Mouse (Mus musculus): ENCODE data around the gene Sh2d3c. TPM values are rescaled to one million over a fixed set of nuclear protein-coding genes. Genes with fewer than 3 reads are reported as not detected.

Gene Sh2d3c
- polyA plus RNA-seq, 1 experiment from 2014 or later, result 41.1 TPM

GRCm38 (mm10) chr2:32761859-32762258, 41.0 kb downstream of the Sh2d3c start:
- no peak for ATAC-seq (ENCODE audit: low FRiP score, low read depth)
- H3K9me3 ChIP-seq, result no peaks in the 10 kb centered on the region

GRCm38 (mm10) chr2:32763353-32763752, 42.5 kb downstream of the Sh2d3c start:
- H3K36me3 ChIP-seq, result peaks cover 29% of the 10 kb centered on the region
- H3K4me2 ChIP-seq (replicated peaks), result no peak overlapping the region
- 87% methylated on average over 3 of the region's 3 CpGs for WGBS
- no peak for ATAC-seq (ENCODE audit: low FRiP score, low read depth)
- no peak overlapping the region for H3K9ac ChIP-seq (replicated peaks)
- H3K27ac ChIP-seq (replicated peaks), result no peak overlapping the region
- H3K9me3 ChIP-seq, result no peaks in the 10 kb centered on the region
- H3K4me1 ChIP-seq, result peaks cover 12% of the 10 kb centered on the region
- no peak overlapping the region for H3K4me3 ChIP-seq
- H3K27me3 ChIP-seq, result no peaks in the 10 kb centered on the region; the same call in 1 of the 2 replicates

More at GRCm38 (mm10) chr2:32761859-32762258, 41.0 kb downstream of the Sh2d3c start:
- 92% methylated on average over 4 of the region's 4 CpGs for WGBS
- Histone ChIP-seq H3K27me3 (no peaks in the 10 kb centered on the region; the same call in 1 of the 2 replicates), H3K4me2 (replicated peaks) (no peak overlapping the region), H3K27ac (replicated peaks) (no peak overlapping the region), H3K9ac (replicated peaks) (no peak overlapping the region), H3K4me1 (peaks cover 8% of the 10 kb centered on the region), H3K36me3 (peaks cover 29% of the 10 kb centered on the region), H3K4me3 (no peak overlapping the region)

GRCm38 (mm10) chr2:32767241-32767640, 46.4 kb downstream of the Sh2d3c start:
- Histone ChIP-seq H3K27me3 (peaks cover 8% of the 10 kb centered on the region; the same call in 1 of the 2 replicates), H3K4me1 (peaks cover 13% of the 10 kb centered on the region)
- no peak for ATAC-seq (ENCODE audit: low FRiP score, low read depth)

GRCm38 (mm10) chr2:32768661-32769285, 47.9 kb downstream of the Sh2d3c start:
- H3K27ac ChIP-seq (replicated peaks), result no peak overlapping the region
- ATAC-seq (ENCODE audit: low FRiP score, low read depth), result no peak
- peaks cover 13% of the 10 kb centered on the region for H3K4me1 ChIP-seq
- H3K4me3 ChIP-seq, result no peak overlapping the region
- H3K27me3 ChIP-seq, result peaks cover 11% of the 10 kb centered on the region; the same call in 1 of the 2 replicates
- WGBS, result 48% methylated on average over 19 of the region's 19 CpGs
- no peak overlapping the region for H3K9ac ChIP-seq (replicated peaks)
- H3K36me3 ChIP-seq, result no peaks in the 10 kb centered on the region
- H3K9me3 ChIP-seq, result no peaks in the 10 kb centered on the region
- no peak overlapping the region for H3K4me2 ChIP-seq (replicated peaks)

More at GRCm38 (mm10) chr2:32767241-32767640, 46.4 kb downstream of the Sh2d3c start:
- no peak overlapping the region for H3K9ac ChIP-seq (replicated peaks)
- 82% methylated on average over 12 of the region's 12 CpGs for WGBS
- no peak overlapping the region for H3K4me3 ChIP-seq
- H3K4me2 ChIP-seq (replicated peaks), result no peak overlapping the region
- H3K36me3 ChIP-seq, result peaks cover 6% of the 10 kb centered on the region
- no peaks in the 10 kb centered on the region for H3K9me3 ChIP-seq
- H3K27ac ChIP-seq (replicated peaks), result no peak overlapping the region

DNA sequence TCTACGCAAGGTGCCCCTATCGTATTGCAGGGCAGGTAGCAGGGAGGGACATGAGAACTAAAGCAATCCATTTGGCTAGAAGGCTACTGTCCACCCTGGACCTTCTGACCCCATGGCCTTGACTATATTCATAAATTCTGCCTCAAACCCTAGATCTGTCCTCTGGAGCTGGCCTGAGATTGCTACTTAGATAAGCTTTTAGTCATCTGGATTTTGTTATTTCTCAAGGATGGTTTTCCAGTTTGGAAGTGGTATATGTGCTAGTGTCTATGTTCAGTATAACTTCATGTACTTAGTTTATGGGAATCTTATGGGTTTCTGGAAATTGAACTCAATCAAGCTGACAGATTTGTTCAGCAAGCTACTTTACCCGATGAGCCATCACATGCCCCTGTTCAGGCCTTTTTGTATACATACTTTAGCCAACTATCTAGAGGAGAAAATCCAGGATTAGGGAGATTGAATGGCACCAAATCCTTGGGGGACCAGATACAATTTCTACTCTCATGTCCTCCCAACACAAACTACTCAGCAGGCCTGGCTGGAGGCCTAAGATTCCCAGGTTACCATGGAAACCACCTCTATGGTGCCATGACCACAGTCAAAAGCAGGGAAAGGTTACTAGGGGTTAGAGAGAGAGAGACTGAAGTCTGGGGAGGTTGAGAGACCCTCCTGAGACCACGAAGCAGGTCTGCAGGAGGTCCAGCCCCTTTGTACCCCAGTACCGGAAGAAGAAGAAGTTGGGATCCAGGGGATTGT, 48.7 kb downstream of the Sh2d3c start:
- Histone ChIP-seq H3K4me1 (peaks cover 13% of the 10 kb centered on the region), H3K4me2 (replicated peaks) (no peak overlapping the region), H3K9me3 (no peaks in the 10 kb centered on the region), H3K27ac (replicated peaks) (no peak overlapping the region), H3K9ac (replicated peaks) (no peak overlapping the region), H3K27me3 (peaks cover 13% of the 10 kb centered on the region; the same call in 1 of the 2 replicates), H3K36me3 (no peaks in the 10 kb centered on the region), H3K4me3 (no peak overlapping the region)
- WGBS, result 51% methylated on average over 5 of the region's 5 CpGs
- ATAC-seq (ENCODE audit: low FRiP score, low read depth), result no peak

GRCm38 (mm10) chr2:32771886-32772285, 51.0 kb downstream of the Sh2d3c start:
- H3K4me2 ChIP-seq (replicated peaks), result no peak overlapping the region
- H3K9me3 ChIP-seq, result no peaks in the 10 kb centered on the region
- no peak overlapping the region for H3K27ac ChIP-seq (replicated peaks)
- H3K9ac ChIP-seq (replicated peaks), result no peak overlapping the region
- H3K4me1 ChIP-seq, result peaks cover 26% of the 10 kb centered on the region
- H3K4me3 ChIP-seq, result no peak overlapping the region
- no peaks in the 10 kb centered on the region for H3K36me3 ChIP-seq
- peaks cover 23% of the 10 kb centered on the region; the same call in 1 of the 2 replicates for H3K27me3 ChIP-seq
- no peak for ATAC-seq (ENCODE audit: low FRiP score, low read depth)
- WGBS, result 36% methylated on average over 12 of the region's 12 CpGs

DNA sequence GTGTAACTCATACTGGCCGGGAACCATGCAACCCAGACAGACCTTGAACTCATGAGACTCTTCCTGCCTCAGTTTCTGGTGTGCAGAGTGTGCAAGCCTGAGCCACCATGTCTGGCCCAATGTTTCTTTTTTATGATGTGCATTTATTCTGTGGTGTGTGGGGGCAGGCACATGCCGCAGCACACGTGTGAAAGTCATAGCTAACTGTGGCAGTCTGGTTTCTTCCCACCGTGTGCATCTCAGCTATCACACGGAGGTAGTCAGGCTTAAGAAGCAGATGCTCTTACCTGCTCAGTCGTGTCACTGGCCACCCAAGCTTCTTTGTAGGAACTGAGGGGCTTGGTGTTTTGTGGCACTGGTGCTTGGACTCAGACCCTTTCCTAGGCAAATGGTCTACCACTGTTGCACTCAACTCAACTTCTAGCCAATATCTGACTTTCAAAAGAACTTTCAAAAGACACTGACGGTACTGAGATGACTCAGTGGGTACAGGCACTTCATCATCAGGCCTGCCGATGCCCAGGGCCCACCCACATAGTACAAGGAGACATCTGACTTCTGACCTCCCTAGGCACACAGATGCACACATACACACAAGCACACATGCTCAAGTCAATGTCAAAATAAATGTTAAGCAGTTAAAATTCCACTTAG, 51.9 kb downstream of the Sh2d3c start:
- Histone ChIP-seq H3K27ac (replicated peaks) (no peak overlapping the region), H3K9me3 (no peaks in the 10 kb centered on the region), H3K4me2 (replicated peaks) (no peak overlapping the region), H3K36me3 (no peaks in the 10 kb centered on the region), H3K4me1 (peaks cover 22% of the 10 kb centered on the region), H3K27me3 (peaks cover 29% of the 10 kb centered on the region; the same call in 1 of the 2 replicates), H3K9ac (replicated peaks) (no peak overlapping the region), H3K4me3 (no peak overlapping the region)
- ATAC-seq (ENCODE audit: low FRiP score, low read depth), result no peak
- WGBS, result 88% methylated on average over 8 of the region's 8 CpGs

GRCm38 (mm10) chr2:32775359-32776074, 54.7 kb downstream of the Sh2d3c start, which contains the start of the genes Ttc16 and Ptrh1:
Gene Ttc16 (minus strand): TSS chr2:32775633.
Gene Ptrh1 (plus strand): TSS chr2:32775786.
- Histone ChIP-seq H3K27me3 (peaks cover 32% of the 10 kb centered on the region; the same call in 1 of the 2 replicates), H3K36me3 (no peaks in the 10 kb centered on the region), H3K9me3 (no peaks in the 10 kb centered on the region), H3K9ac (replicated peaks) (peak within 1 kb of the TSS; percentile 52), H3K4me2 (replicated peaks) (peak within 1 kb of the TSS; percentile 65), H3K4me1 (peaks cover 18% of the 10 kb centered on the region), H3K27ac (replicated peaks) (0 out of 2 replicates have a peak within 1 kb of the TSS, but pooled peaks have one; percentile 30), H3K4me3 (peak within 1 kb of the TSS; percentile 70)
- ATAC-seq (ENCODE audit: low FRiP score, low read depth), result peak; percentile 98
- 1% methylated on average over 46 of the region's 46 CpGs for WGBS

GRCm38 (mm10) chr2:32776192-32776591, 55.3 kb downstream of the Sh2d3c start:
- peak overlapping the region; percentile 52; the same call in 1 of the 2 replicates for H3K9ac ChIP-seq (replicated peaks)
- 17% methylated on average over 22 of the region's 22 CpGs for WGBS
- peak overlapping the region; percentile 65 for H3K4me2 ChIP-seq (replicated peaks)
- H3K9me3 ChIP-seq, result no peaks in the 10 kb centered on the region
- no peak for ATAC-seq (ENCODE audit: low FRiP score, low read depth)
- H3K27me3 ChIP-seq, result peaks cover 28% of the 10 kb centered on the region; the same call in 1 of the 2 replicates
- H3K4me1 ChIP-seq, result peaks cover 18% of the 10 kb centered on the region
- H3K4me3 ChIP-seq, result peak overlapping the region; percentile 70
- H3K27ac ChIP-seq (replicated peaks), result no peak overlapping the region
- H3K36me3 ChIP-seq, result no peaks in the 10 kb centered on the region

DNA sequence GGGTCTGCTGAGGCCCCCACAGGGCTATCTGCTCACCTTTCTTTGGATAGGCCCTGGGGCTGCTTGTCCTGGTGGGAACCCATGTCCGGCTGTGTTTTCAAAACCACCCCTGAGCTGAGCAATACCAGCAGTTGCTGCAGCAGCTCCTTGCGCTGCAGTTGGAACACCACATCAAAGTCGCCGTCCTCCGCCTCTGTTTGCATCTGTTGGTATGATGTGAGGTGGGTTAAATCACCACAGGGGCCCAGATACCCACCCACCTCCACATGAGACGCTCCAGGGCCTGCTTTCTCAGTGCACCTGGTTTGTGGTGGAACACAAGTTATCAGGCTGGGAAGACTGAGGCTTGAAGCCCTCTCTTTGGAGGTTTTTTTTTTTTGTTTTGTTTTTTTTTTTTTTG, 57.2 kb downstream of the Sh2d3c start:
- Histone ChIP-seq H3K27ac (replicated peaks) (no peak overlapping the region), H3K9ac (replicated peaks) (no peak overlapping the region), H3K9me3 (no peaks in the 10 kb centered on the region), H3K4me1 (peaks cover 18% of the 10 kb centered on the region), H3K36me3 (no peaks in the 10 kb centered on the region), H3K4me2 (replicated peaks) (no peak overlapping the region), H3K27me3 (peaks cover 21% of the 10 kb centered on the region; the same call in 1 of the 2 replicates), H3K4me3 (no peak overlapping the region)
- ATAC-seq (ENCODE audit: low FRiP score, low read depth), result no peak
- WGBS, result 93% methylated on average over 6 of the region's 6 CpGs

DNA sequence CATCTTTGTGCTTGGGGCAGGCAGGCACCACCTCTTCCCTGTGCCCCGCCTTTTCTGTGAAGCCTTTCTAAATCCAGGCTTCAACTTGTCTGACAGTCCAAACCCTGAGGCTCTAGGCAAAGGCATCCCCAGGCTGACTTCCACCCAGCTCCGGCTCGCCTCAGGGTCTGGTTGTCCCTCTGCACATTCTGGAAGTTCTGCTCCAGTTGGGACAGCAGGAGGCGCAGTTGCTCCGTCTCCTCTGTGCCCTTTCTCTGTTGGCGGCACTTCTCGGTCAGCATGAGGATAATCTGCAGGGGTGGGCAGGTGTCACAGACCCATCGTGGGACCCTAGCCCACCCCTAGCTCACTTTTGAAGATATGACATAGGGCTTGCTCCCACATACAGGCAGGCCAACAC, 58.3 kb downstream of the Sh2d3c start:
- Histone ChIP-seq H3K27ac (replicated peaks) (no peak overlapping the region), H3K9ac (replicated peaks) (no peak overlapping the region), H3K9me3 (no peaks in the 10 kb centered on the region), H3K27me3 (peaks cover 21% of the 10 kb centered on the region; the same call in 1 of the 2 replicates), H3K4me1 (peaks cover 21% of the 10 kb centered on the region), H3K36me3 (no peaks in the 10 kb centered on the region), H3K4me2 (replicated peaks) (no peak overlapping the region), H3K4me3 (no peak overlapping the region)
- WGBS, result 14% methylated on average over 8 of the region's 8 CpGs
- ATAC-seq (ENCODE audit: low FRiP score, low read depth), result no peak
